Mouse (Mus musculus) CH12.LX (cell line): ENCODE results near the gene Fam160a1. TPM values are rescaled to one million over a fixed set of nuclear protein-coding genes. Genes with fewer than 3 reads are reported as not detected.

ENCODE experiments used
- DNase-seq: peaks from one replicate; pipeline ENCODE4 v3.0.0-alpha.2; 2013; ENCODE audit errors: extremely low read depth
- H3K27ac ChIP-seq: 2 replicates; pipeline ENCODE4 v1.5.1; 2012; ENCODE audit warnings: low read depth, mild to moderate bottlenecking, control low read depth, moderate library complexity; ENCODE audit not compliant: insufficient read depth
- H3K27me3 ChIP-seq: replicated peaks from 2 replicates; pipeline ENCODE3; 2012; ENCODE audit warnings: inconsistent platforms
- H3K36me3 ChIP-seq, 2 experiments: replicated peaks in 1 of 2; 2 replicates each; pipeline versions ENCODE3 to v1.6.1; 2012; ENCODE audit warnings: inconsistent platforms in 1 of 2, low read length in 1 of 2, mild to moderate bottlenecking in 1 of 2, mixed read lengths in 1 of 2, moderate library complexity in 1 of 2; ENCODE audit not compliant: control insufficient read depth in 1 of 2, insufficient read depth in 1 of 2
- H3K4me1 ChIP-seq, 2 experiments: 2 replicates each; pipeline ENCODE4 v1.6.1; 2012; ENCODE audit warnings: inconsistent platforms in 1 of 2, moderate library complexity in 1 of 2; ENCODE audit not compliant: insufficient read depth in 2 of 2, control insufficient read depth in 1 of 2
- H3K4me2 ChIP-seq: 2 replicates; pipeline ENCODE4 v1.6.1; 2012; ENCODE audit warnings: low read depth, mild to moderate bottlenecking, control low read depth; ENCODE audit not compliant: poor library complexity, insufficient read depth, severe bottlenecking
- H3K4me3 ChIP-seq, 3 experiments: fragments of 150-350 bp in 1 of 3; sonication (generic) in 1 of 3; replicated peaks in 1 of 3; 2 replicates each; pipeline versions ENCODE3 to v1.5.1; 2011 to 2012; ENCODE audit warnings: low read depth in 2 of 3, low read length in 2 of 3, mild to moderate bottlenecking in 2 of 3, moderate library complexity in 2 of 3, control low read depth in 1 of 3, improper control_type of control experiment in 1 of 3, inconsistent platforms in 1 of 3, mixed read lengths in 1 of 3; ENCODE audit not compliant: poor library complexity in 1 of 3
- H3K79me2 ChIP-seq: replicated peaks from 2 replicates; pipeline ENCODE4 v1.6.1; 2012; ENCODE audit warnings: mild to moderate bottlenecking, moderate library complexity; ENCODE audit not compliant: control insufficient read depth, poor library complexity, insufficient read depth, severe bottlenecking; ENCODE audit errors: extremely low read depth
- H3K9ac ChIP-seq: 2 replicates; pipeline ENCODE4 v1.6.1; 2012; ENCODE audit warnings: low read depth, mild to moderate bottlenecking, control low read depth, moderate library complexity; ENCODE audit not compliant: insufficient read depth
- H3K9me3 ChIP-seq: replicated peaks from 2 replicates; pipeline ENCODE3; 2012; ENCODE audit warnings: low read length, inconsistent platforms, mixed read lengths
- BHLHE40 ChIP-seq: IDR thresholded peaks from 2 replicates; pipeline ENCODE4 v1.6.1; 2011; ENCODE audit warnings: mild to moderate bottlenecking, low read depth, low read length, improper control_type of control experiment
- CTCF ChIP-seq, 2 experiments: IDR thresholded peaks in 1 of 2; conservative IDR thresholded peaks in 1 of 2; 2 replicates each; pipeline ENCODE4 v1.5.1; 2011 to 2012; ENCODE audit warnings: low read depth in 2 of 2, low read length in 2 of 2, improper control_type of control experiment in 1 of 2, inconsistent platforms in 1 of 2, mild to moderate bottlenecking in 1 of 2, moderate library complexity in 1 of 2
- E2F4 ChIP-seq: IDR thresholded peaks from 2 replicates; pipeline ENCODE4 v1.6.1; 2011; ENCODE audit warnings: low read depth, low read length, improper control_type of control experiment; ENCODE audit not compliant: insufficient replicate concordance
- ELF1 ChIP-seq: IDR thresholded peaks from 2 replicates; pipeline ENCODE4 v1.6.1; 2014; ENCODE audit warnings: low read depth, mild to moderate bottlenecking, inconsistent platforms, low read length, improper control_type of control experiment
- HCFC1 ChIP-seq: IDR thresholded peaks from 2 replicates; pipeline ENCODE4 v1.6.1; 2012; ENCODE audit warnings: low read depth, mild to moderate bottlenecking, inconsistent platforms, low read length, improper control_type of control experiment
- KAT2A ChIP-seq: IDR thresholded peaks from 2 replicates; pipeline ENCODE4 v1.6.1; 2012; ENCODE audit warnings: low read length, improper control_type of control experiment, inconsistent platforms; ENCODE audit not compliant: insufficient replicate concordance
- MAFK ChIP-seq: IDR thresholded peaks from 2 replicates; pipeline ENCODE4 v1.6.1; 2011; ENCODE audit warnings: low read length, improper control_type of control experiment; ENCODE audit not compliant: insufficient replicate concordance
- MAZ ChIP-seq: IDR thresholded peaks from 2 replicates; pipeline ENCODE4 v1.6.1; 2012; ENCODE audit warnings: low read depth, mild to moderate bottlenecking, inconsistent platforms, low read length, improper control_type of control experiment, moderate library complexity
- MEF2A ChIP-seq: IDR thresholded peaks from 2 replicates; pipeline ENCODE4 v1.6.1; 2014; ENCODE audit warnings: low read depth, mild to moderate bottlenecking, inconsistent platforms, low read length, improper control_type of control experiment, borderline replicate concordance
- MYC ChIP-seq: IDR thresholded peaks from 2 replicates; pipeline ENCODE4 v1.6.1; 2011; ENCODE audit warnings: low read depth, mild to moderate bottlenecking, improper control_type of control experiment, low read length
- NRF1 ChIP-seq: IDR thresholded peaks from 2 replicates; pipeline ENCODE4 v1.6.1; 2014; ENCODE audit warnings: low read depth, mild to moderate bottlenecking, inconsistent platforms, low read length, improper control_type of control experiment, moderate library complexity
- POLR2A ChIP-seq: IDR thresholded peaks from 2 replicates; pipeline ENCODE4 v1.6.1; 2011; ENCODE audit warnings: low read depth, mild to moderate bottlenecking, improper control_type of control experiment, low read length
- SMC3 ChIP-seq: IDR thresholded peaks from 2 replicates; pipeline ENCODE4 v1.6.1; 2011; ENCODE audit warnings: low read depth, low read length, improper control_type of control experiment
- TBP ChIP-seq: conservative IDR thresholded peaks from 2 replicates; pipeline ENCODE4 v1.6.1; 2011; ENCODE audit warnings: low read depth, low read length, improper control_type of control experiment
- TCF12 ChIP-seq: IDR thresholded peaks from 2 replicates; pipeline ENCODE4 v1.6.1; 2014; ENCODE audit warnings: low read depth, mild to moderate bottlenecking, inconsistent platforms, low read length, improper control_type of control experiment
- UBTF ChIP-seq: IDR thresholded peaks from 2 replicates; pipeline ENCODE4 v1.6.1; 2012; ENCODE audit warnings: low read depth, mild to moderate bottlenecking, inconsistent platforms, low read length, improper control_type of control experiment, moderate library complexity
- USF2 ChIP-seq: conservative IDR thresholded peaks from 2 replicates; pipeline ENCODE4 v1.6.1; 2011; ENCODE audit warnings: low read depth, low read length, improper control_type of control experiment
- ZNF384 ChIP-seq: IDR thresholded peaks from 2 replicates; pipeline ENCODE4 v1.6.1; 2012; ENCODE audit warnings: low read depth, low read length, improper control_type of control experiment, inconsistent platforms
- dilution Hi-C: fragments of 300-500 bp; cut with MboI; formaldehyde crosslinking; loops from 2 replicates; pipeline ENCODE4 v1.14.3; 2020; ENCODE audit warnings: low sequenced_read_pairs; ENCODE audit not compliant: extremely low pct_unique_long_range_greater_than_20kb, extremely low pct_ligation_motif_present
- in situ Hi-C: fragments of 300-500 bp; cut with MboI; formaldehyde crosslinking; loops from 3 replicates; pipeline ENCODE4 v1.14.3; 2019; ENCODE audit warnings: low sequenced_read_pairs, low pct_ligation_motif_present, low pct_unique_long_range_greater_than_20kb, mixed read lengths
- polyA plus RNA-seq: library from polyadenylated mRNA; unstranded; fragments of >175 nt; gene quantifications from 2 replicates; pipeline ENCODE4 v1.2.1, GENCODE M21; 2012; ENCODE audit warnings: low read depth; ENCODE audit not compliant: insufficient read length
- total RNA-seq, 2 experiments: library from RNA; depleted of rRNA; stranded (reverse); fragments of 300-350 nt in 1 of 2; fragments of >200 nt in 1 of 2; gene quantifications; 2 replicates each; pipeline ENCODE4 v1.2.3; 2012 to 2014

Gene Fam160a1
- total and polyA plus RNA-seq, 3 experiments: 0.17 to 0.41 (median 0.20) TPM

- no peak overlapping the region for H3K4me2 ChIP-seq
- in situ Hi-C loops (no loop called here), dilution Hi-C loops (no loop called here)
- no peaks in the 10 kb centered on the region for H3K27me3 ChIP-seq
- peaks cover 0 to 11% of the 10 kb centered on the region in 2 experiments; a peak in 3 of 4 replicates for H3K4me1 ChIP-seq
- peaks cover 0 to under 1% of the 10 kb centered on the region in 2 experiments for H3K36me3 ChIP-seq
- no peak overlapping the region for H3K9ac ChIP-seq
- no peak overlapping the region for H3K27ac ChIP-seq
- no peak for DNase-seq
- no peaks in the 10 kb centered on the region for H3K79me2 ChIP-seq
- H3K9me3 ChIP-seq: no peaks in the 10 kb centered on the region
- no peak overlapping the region for H3K4me3 ChIP-seq
- no peak for TF ChIP-seq BHLHE40
- TF ChIP-seq MEF2A: no peak
- TF ChIP-seq ZNF384: no peak
- no peak for TF ChIP-seq TBP
- no peak for TF ChIP-seq MAFK
- no peak for TF ChIP-seq KAT2A
- TF ChIP-seq MYC: no peak
- no peak for TF ChIP-seq MAZ
- TF ChIP-seq UBTF: no peak
- no peak for TF ChIP-seq E2F4
- no peak for TF ChIP-seq TCF12
- TF ChIP-seq USF2: no peak
- no peak for TF ChIP-seq CTCF (conservative IDR thresholded peaks at IDR 0.05 in 1 of 2, IDR thresholded peaks at IDR 0.05 in 1 of 2; ENCODE audit: low read depth in 2 of 2, low read length in 2 of 2)
- TF ChIP-seq SMC3: no peak
- no peak for TF ChIP-seq NRF1
- no peak for TF ChIP-seq ELF1
- no peak for TF ChIP-seq POLR2A
Measured at GRCm38 (mm10) chr3:85661926-85662813, 154.9 kb downstream of the Fam160a1 start.

GRCm38 (mm10) chr3:85659681-85660080 lies 157.4 kb downstream of the Fam160a1 start:
- Histone ChIP-seq H3K4me1 (peaks cover 0 to 14% of the 10 kb centered on the region in 2 experiments; a peak in 3 of 4 replicates), H3K79me2 (no peaks in the 10 kb centered on the region), H3K36me3 (peaks cover 6 to 18% of the 10 kb centered on the region in 2 experiments), H3K4me3 (no peak overlapping the region), H3K9me3 (no peaks in the 10 kb centered on the region), H3K4me2 (no peak overlapping the region), H3K27ac (no peak overlapping the region), H3K9ac (no peak overlapping the region), H3K27me3 (no peaks in the 10 kb centered on the region)
- in situ Hi-C loops (no loop called here), dilution Hi-C loops (no loop called here)
- no peak for TF ChIP-seq HCFC1
- no peak for TF ChIP-seq POLR2A
- DNase-seq: no peak
